Mouse (Mus musculus) induced T-regulatory cell, adult 2 months (primary cell): Measurements from ENCODE around the gene Zfp668.
A peak's percentile ranks its signal among the peaks of the same experiment; 100 is the strongest.

Experiments
- DNase-seq: peaks from one replicate; pipeline ENCODE4 v3.0.0-alpha.2; 2012; ENCODE audit warnings: low read depth

Gene Zfp668

DNA sequence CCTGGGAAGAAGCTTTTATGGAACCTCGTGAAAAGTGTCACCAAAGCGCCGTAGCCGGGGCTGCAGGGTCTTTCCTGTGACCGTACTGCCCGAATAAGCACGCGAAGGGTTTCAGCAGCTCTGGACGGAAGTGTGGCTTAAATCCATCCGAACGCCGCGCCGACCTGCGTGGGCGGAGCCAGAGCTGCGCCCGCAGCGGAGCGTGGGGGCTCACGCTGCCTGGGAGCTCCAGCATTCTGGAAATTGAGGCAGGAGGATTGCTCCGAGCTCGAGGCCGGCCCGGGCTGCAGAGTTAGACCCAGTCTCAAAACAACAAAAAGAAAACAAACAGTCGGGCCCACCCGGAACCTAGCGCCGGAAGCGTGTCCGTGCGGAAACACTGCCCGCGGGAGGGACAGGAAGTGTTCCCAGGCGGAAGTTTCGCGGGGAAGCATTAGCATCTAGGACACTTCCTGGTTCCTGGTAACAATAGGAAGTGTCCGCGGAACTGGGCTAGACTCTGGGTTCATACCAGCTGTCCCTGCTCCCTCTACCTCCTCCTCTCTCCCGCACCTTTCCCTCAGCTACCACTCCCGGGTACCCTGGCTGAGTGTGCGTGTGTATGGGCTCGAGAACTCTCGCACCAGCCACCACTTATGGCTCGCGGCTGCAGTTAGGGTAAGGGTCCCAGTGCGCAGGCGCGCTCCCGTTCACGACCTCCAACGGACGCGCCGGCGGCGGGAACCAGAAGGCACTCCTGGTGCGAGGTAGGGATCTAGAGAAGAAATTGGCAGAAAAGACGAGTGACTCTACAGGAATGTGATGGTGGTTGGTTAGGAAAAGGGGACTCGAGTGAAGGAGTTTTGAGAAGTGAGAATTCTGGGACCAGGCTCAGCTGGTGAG is at the start of gene Zfp668:
Gene Zfp668, minus strand, starts transcription at position 362 of the 882 bp plus-strand sequence.
- peak; percentile 96 for DNase-seq

DNA sequence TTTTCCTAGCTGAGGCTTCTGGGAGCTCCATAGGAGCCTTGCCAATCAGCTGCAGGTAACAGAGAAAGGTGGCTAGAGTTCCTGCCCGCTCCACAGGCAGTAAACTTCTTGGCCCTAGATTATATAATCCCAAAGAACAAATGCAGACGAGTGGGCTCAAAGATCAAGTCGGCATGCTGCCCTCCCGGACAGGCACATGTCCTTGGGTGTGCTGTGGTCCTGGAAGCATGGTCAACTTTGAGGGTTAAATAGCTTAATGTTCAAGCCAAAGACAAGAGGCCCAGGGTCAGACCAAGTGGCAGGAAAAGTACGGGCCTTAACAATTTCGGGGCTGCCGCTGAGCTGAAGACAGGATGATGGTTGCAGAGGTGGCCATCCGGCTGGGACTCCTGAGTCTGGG is 49.4 kb upstream of the Zfp668 start:
- no peak for DNase-seq

DNA sequence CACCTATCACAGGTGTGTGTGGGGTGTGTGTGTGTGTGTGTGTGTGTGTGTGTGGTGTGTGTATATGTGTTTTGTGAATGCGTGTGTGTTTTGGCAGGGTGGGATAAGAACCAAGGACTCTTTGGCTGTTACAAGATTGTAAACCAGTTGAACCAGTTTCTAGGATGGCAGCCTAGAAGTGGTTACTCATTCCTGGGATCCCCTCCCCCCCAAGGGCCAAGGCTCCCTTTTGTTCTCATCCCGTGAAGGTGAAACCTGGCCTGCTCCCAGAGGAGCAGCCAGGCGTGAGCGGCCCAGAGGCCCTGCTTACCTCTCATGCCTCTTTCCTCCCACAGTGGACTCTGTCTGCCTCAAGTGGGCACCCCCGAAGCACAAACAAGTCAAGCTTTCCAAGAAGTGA is 48.6 kb upstream of the Zfp668 start:
- no peak for DNase-seq

GRCm38 (mm10) chr7:127923714-127924113 is 47.1 kb upstream of the Zfp668 start:
- no peak for DNase-seq

GRCm38 (mm10) chr7:127922451-127923275 is 46.0 kb upstream of the Zfp668 start:
- DNase-seq: peak; percentile 83

DNA sequence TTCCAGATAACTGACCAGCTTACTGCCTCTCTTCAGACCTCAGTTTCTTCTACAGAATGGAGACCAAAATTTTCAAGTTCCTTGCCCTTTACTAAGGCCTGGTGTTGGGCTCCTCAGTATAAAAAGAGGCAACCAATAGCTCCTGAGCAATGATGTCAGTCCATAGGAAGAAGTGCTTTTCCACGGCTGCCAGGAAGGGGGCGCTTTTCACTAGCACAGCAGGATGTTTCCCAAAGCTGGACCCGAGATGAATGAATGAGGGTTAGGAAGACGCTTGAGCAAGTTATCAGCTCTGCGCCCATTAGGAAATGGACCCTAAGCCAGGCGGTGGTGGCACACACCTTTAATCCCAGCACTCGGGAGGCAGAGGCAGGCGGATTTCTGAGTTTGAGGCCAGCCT is 44.9 kb upstream of the Zfp668 start:
- peak; percentile 44 for DNase-seq

GRCm38 (mm10) chr7:127919290-127919689 is 42.7 kb upstream of the Zfp668 start:
- DNase-seq: peak; percentile 61

DNA sequence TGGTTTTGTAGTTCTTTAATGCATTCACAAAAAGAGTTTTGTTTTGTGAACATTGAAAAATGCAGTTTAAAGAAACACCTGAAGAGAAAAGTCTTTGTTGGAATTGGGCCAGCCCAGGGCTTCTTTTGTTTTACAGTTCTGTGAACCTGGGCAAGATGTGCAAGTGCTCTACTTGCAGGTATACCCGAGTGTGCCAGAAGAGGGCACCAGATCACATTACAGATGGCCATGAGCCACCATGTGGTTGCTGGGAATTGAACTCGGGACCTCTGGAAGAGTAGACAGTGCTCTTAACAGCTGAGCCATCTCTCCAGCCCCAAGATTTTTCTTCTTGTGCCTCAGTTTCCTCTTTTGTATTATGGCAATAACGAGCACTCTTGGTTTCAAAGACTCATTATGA is 41.6 kb upstream of the Zfp668 start:
- peak; percentile 85 for DNase-seq

- DNase-seq: peak; percentile 74
Measured at GRCm38 (mm10) chr7:127915293-127915692, 38.7 kb upstream of the Zfp668 start.

- no peak for DNase-seq
Measured at GRCm38 (mm10) chr7:127912938-127913337, 36.3 kb upstream of the Zfp668 start.

DNA sequence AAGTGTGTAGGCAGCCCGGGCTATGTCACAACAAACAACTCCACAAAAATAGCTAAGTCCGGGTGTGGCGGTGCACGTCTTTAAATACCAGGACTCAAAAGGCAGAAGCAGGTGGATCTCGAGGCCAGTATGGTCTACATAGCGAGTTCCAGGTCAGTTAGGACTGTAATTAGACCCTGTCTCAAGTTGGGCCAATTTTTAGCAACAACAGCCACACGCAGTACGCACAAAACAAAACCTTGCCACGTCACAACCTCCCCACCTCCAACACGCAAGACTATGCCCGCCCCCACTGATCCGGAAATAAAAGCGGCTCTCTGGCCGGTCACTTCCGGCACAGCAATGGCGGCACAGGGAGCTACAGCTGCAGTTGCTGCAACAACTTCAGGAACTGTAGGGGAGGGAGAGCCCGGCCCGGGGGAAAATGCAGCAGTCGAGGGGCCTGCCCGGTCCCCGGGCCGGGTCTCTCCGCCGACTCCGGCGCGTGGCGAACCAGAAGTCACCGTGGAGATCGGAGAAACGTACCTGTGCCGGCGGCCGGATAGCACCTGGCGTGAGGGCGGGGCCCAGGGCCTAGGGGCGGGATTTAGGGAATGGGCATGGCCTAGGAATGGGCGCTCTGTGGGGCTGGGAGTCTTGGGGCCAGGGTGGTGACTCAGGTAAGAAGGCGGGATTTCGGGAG is 35.7 kb upstream of the Zfp668 start, which contains the start of gene Kat8:
Gene Kat8, plus strand, starts transcription at position 327 of the 682 bp plus-strand sequence.
- peak; percentile 97 for DNase-seq

- DNase-seq: no peak
Measured at GRCm38 (mm10) chr7:127908656-127909055, 32.0 kb upstream of the Zfp668 start.

DNA sequence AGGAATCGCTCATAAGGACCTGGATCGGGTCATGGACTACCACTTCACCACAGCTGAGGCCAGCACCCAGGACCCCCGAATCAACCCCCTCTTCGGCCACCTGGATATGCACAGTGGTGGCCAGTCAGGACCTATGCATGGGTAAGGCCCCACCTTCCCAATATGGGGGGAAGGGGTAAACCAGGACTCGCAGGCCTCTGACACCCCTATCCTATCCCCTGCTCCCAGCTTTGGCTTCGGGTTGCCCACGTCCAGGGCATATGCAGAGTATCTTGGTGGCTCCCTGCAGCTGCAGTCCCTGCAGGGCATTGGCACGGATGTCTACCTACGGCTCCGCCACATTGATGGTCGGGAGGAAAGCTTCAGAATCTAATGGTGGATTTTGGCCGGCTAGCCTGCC is 31.3 kb upstream of the Zfp668 start:
- no peak for DNase-seq

DNA sequence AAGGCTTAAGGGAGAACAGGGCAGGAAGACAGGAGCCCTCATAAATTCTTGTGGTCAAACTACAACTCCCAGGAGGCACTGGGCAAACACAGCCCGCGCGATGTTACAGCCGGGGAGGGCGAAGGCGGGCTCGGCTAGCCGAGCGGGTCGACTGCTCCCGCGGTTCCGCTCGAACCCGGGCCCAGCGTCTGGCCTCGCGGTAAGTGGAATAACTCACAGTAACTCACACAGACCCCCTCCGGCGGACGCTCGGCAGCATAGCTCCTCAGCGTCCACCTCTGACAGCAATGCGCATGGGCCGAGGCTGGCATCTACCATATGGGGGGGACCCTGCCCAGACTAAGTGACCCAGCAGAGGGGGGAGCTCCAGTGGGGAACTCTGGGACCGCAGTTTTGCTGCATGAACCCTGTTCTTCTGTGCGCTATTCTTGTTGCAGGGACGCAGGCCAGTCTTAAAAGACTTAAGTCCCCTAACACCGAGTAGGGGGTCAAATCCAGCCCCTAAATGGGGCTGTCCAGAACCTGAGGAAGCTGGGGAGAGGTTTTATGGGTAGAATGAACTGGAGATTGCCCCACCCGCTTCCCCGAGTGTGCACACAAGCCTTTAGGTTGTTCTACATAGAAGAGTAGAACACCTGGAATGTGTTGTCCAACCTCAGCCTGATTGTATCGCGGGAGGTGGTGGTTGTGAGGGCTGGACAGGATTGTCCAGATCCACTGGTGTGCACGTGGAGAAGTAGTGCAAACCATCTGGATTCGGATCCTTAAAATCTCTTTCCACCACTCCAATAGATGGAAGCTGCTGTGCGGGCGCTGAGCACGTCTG is 27.6 kb upstream of the Zfp668 start, which contains the start of gene Bckdk:
Gene Bckdk, plus strand, starts transcription at position 112 of the 826 bp plus-strand sequence.
- peak; percentile 76 for DNase-seq

DNA sequence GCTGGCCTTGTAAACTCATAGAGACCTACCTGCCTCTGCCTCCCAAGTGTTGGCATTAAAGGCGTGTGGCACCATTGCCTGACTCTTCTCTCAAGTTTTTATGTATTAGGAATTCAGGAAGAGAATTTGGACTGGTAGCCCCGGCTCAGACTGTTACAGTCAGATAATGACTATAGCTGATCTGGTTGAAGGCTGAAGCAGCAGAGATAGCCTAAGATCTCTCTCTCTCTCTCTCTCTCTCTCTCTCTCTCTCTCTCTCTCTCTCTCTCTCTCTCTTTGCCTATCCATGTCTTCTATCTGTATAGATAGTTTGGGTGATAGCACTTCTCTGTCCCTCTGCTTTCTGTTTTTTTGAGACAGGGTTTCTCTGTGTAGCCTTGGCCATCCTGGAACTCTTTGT is 25.1 kb upstream of the Zfp668 start:
- no peak for DNase-seq

- DNase-seq: no peak
Measured at GRCm38 (mm10) chr7:127899997-127900396, 23.4 kb upstream of the Zfp668 start.

DNA sequence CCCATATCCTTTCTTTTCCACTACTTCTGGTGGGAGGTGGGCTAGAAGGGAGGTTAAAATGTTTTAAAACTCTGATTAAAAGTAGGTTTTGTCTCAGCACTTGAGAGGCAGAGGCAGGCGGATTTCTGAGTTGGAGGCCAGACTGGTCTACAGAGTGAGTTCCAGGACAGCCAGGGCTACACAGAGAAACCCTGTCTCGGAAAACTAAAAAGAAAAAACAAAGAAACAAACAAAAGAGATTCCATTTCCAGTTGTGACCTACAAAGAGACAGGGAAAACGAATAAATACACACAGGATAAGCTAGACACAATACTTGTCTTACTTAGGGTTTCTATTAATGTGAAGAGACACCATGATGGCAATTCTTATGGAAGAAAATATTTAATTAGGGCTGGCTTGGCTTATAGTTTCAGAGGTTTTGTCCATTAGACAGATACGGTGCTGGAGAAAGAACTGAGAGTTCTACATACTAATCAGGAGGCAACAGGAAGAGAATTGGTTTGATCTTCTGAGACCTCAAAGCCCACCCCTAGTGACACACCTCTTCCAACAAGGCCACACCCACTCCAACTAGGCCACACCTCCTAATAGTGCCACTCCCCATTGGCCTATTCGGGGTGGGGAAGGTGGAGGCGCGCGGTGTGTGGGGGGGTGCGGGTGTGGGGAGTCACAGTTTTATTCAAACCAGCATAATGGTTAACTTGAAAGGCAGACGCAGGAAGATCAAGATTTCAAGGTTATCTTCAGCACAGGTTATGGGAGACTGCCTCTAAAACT is 21.7 kb upstream of the Zfp668 start:
- DNase-seq: peak; percentile 61

DNA sequence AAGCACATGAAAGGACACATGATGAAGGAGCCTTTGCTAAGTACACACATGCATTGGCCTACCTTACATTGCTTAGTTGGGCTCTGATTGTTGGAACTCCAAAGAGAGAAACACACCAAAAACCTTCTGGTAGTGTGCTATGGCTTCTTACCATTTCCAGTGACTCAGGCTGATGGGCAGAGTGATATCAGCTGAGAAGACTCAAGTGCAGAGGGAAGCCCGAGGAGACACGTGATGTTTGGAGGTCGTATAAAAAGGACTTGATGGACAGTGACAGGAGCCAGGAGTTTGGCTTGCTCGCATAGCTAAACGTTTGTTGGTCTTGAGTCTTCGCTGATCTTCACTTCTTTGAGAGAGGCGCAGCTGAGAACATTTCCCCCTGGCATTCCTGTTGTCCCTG is 20.9 kb upstream of the Zfp668 start:
- no peak for DNase-seq

DNA sequence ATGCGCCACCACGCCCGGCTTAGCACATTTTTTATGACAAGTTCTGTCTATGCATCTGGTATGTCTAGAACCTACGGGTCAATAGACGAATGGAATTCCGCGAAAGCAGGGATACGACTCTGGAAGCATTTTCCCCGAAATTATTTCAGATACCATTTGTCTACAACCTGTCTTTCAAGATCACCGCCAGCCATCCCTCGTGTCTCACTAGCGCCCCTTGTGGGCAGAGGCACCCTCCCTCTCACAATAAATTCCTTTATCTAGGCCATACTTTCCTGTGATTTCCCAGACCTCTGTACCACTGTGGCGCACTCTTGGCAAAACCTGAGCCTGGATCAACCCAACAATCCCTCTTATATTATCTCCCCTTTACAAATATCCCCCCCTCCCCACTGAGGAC is 19.8 kb upstream of the Zfp668 start:
- DNase-seq: peak; percentile 87

DNA sequence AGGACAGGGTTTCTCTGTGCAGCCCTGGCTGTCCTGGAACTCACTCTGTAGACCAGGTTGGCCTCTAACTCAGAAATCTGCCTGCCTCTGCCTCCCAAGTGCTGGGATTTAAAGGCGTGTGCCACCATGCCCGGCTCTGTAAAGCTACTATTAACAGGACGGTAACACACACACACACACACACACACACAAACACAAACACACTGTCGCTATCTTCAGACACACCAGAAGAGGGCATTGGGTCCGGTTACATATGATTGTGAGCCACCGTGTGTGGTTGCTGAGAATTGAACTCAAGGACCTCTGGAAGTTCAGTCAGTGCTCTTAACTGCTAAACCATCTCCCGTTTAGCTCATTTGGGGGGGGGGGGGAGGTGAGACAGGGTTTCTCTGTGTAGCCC is 19.3 kb upstream of the Zfp668 start:
- peak; percentile 42 for DNase-seq

DNA sequence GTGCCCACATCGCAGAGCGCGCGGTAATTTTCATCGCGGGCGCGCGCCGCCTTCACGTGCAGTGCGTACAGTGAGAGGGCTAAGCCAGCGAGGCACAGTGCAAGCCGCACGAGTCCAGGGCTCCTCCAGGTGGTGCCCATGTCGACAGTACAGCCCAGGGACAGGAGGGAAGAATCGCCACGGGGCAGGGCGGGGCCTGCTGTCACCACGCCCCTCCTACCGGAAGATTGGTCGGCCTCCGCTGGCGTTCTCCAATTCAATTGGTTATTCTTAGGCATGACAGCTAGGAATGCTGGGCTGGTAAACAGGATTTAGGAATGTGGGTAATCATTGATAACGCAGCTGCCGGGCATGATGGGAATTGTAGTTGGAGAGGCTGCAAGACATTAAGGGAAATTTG is 18.8 kb upstream of the Zfp668 start, which contains the start of the genes Gm21974 and Vkorc1:
Gene Gm21974, minus strand, starts transcription at position 13 of the 400 bp plus-strand sequence.
Gene Vkorc1, minus strand, starts transcription at position 176 of the 400 bp plus-strand sequence.
- DNase-seq: peak; percentile 93
